Mouse (Mus musculus) MEL (cell line): ENCODE measurements around the gene Unc93b1. TPM values are rescaled to one million over a fixed set of nuclear protein-coding genes. Genes with fewer than 3 reads are reported as not detected.

Source experiments
- DNase-seq: peaks from one replicate; pipeline ENCODE4 v3.0.0; 2011; ENCODE audit warnings: low read depth, low spot score
- H3K27ac ChIP-seq: 2 replicates; pipeline ENCODE4 v1.5.1; 2012; ENCODE audit warnings: low read depth, mild to moderate bottlenecking, control low read depth, low read length, moderate library complexity; ENCODE audit not compliant: control insufficient read depth
- H3K27me3 ChIP-seq, 2 experiments: fragments of 150-350 bp in 1 of 2; sonication (generic) in 1 of 2; 2 replicates each; pipeline ENCODE4 v1.6.1; 2012; ENCODE audit warnings: low read length in 2 of 2, mild to moderate bottlenecking in 2 of 2, improper control_type of control experiment in 1 of 2, moderate library complexity in 1 of 2; ENCODE audit not compliant: insufficient read depth in 2 of 2, control insufficient read depth in 1 of 2
- H3K36me3 ChIP-seq, 2 experiments: 2 replicates each; pipeline ENCODE4 v1.6.1; 2012 to 2014; ENCODE audit warnings: low read length in 2 of 2, improper control_type of control experiment in 1 of 2, inconsistent platforms in 1 of 2, mild to moderate bottlenecking in 1 of 2; ENCODE audit not compliant: insufficient read depth in 2 of 2, control insufficient read depth in 1 of 2
- H3K4me1 ChIP-seq, 2 experiments: fragments of 150-350 bp in 1 of 2; sonication (generic) in 1 of 2; 2 replicates each; pipeline ENCODE4 v1.6.1; 2012; ENCODE audit warnings: low read length in 2 of 2, improper control_type of control experiment in 1 of 2, mild to moderate bottlenecking in 1 of 2; ENCODE audit not compliant: insufficient read depth in 2 of 2, control insufficient read depth in 1 of 2
- H3K4me3 ChIP-seq, 2 experiments: fragments of 150-350 bp in 1 of 2; sonication (generic) in 1 of 2; 2 replicates each; pipeline ENCODE4 v1.5.1; 2012; ENCODE audit warnings: low read depth in 2 of 2, low read length in 2 of 2, mild to moderate bottlenecking in 2 of 2, moderate library complexity in 2 of 2, control low read depth in 1 of 2, improper control_type of control experiment in 1 of 2; ENCODE audit not compliant: control insufficient read depth in 1 of 2, insufficient read depth in 1 of 2
- H3K79me2 ChIP-seq: 2 replicates; pipeline ENCODE4 v1.6.1; 2012; ENCODE audit warnings: mild to moderate bottlenecking, low read length, moderate library complexity; ENCODE audit not compliant: control insufficient read depth, poor library complexity, insufficient read depth
- H3K9ac ChIP-seq: 2 replicates; pipeline ENCODE4 v1.6.1; 2012; ENCODE audit warnings: low read depth, mild to moderate bottlenecking, control low read depth, low read length, moderate library complexity; ENCODE audit not compliant: control insufficient read depth, poor library complexity, severe bottlenecking
- H3K9me3 ChIP-seq: fragments of 150-350 bp; sonication (generic); replicated peaks from 2 replicates; pipeline ENCODE4 v1.6.1; 2012; ENCODE audit warnings: mild to moderate bottlenecking, low read length, improper control_type of control experiment, moderate library complexity; ENCODE audit not compliant: insufficient read depth
- BHLHE40 ChIP-seq: IDR thresholded peaks from 2 replicates; pipeline ENCODE4 v1.6.1; 2012; ENCODE audit warnings: low read depth, mild to moderate bottlenecking, inconsistent platforms, low read length, improper control_type of control experiment, borderline replicate concordance
- CHD1 ChIP-seq: IDR thresholded peaks from 2 replicates; pipeline ENCODE4 v1.6.1; 2012; ENCODE audit warnings: low read depth, mild to moderate bottlenecking, inconsistent platforms, low read length, improper control_type of control experiment
- CHD2 ChIP-seq: IDR thresholded peaks from 2 replicates; pipeline ENCODE4 v1.6.1; 2011; ENCODE audit warnings: low read length, improper control_type of control experiment
- CTCF ChIP-seq, 3 experiments: IDR thresholded peaks in 2 of 3; conservative IDR thresholded peaks in 1 of 3; 2 replicates each; pipeline ENCODE4 v1.5.1; 2011 to 2012; ENCODE audit warnings: low read length in 3 of 3, low read depth in 2 of 3, mild to moderate bottlenecking in 2 of 3, improper control_type of control experiment in 1 of 3, inconsistent platforms in 1 of 3, mixed read lengths in 1 of 3, moderate library complexity in 1 of 3; ENCODE audit not compliant: control insufficient read depth in 1 of 3, insufficient read depth in 1 of 3, poor library complexity in 1 of 3, severe bottlenecking in 1 of 3
- E2F4 ChIP-seq: IDR thresholded peaks from 2 replicates; pipeline ENCODE4 v1.6.1; 2011; ENCODE audit warnings: low read depth, low read length, improper control_type of control experiment, borderline replicate concordance
- ELF1 ChIP-seq: IDR thresholded peaks from 2 replicates; pipeline ENCODE4 v1.6.1; 2014; ENCODE audit warnings: low read depth, mild to moderate bottlenecking, inconsistent platforms, low read length, improper control_type of control experiment, moderate library complexity
- EP300 ChIP-seq, 2 experiments: IDR thresholded peaks; 2 replicates each; pipeline ENCODE4 v1.6.1; 2011; ENCODE audit warnings: improper control_type of control experiment in 2 of 2, low read length in 2 of 2, low read depth in 1 of 2, mild to moderate bottlenecking in 1 of 2
- GABPA ChIP-seq: IDR thresholded peaks from 2 replicates; pipeline ENCODE4 v1.6.1; 2012; ENCODE audit warnings: low read depth, mild to moderate bottlenecking, inconsistent platforms, low read length, improper control_type of control experiment, moderate library complexity
- GATA1 ChIP-seq: IDR thresholded peaks from 2 replicates; pipeline ENCODE4 v1.6.1; 2011; ENCODE audit warnings: low read depth, low read length, improper control_type of control experiment
- JUND ChIP-seq: IDR thresholded peaks from 2 replicates; pipeline ENCODE4 v1.6.1; 2011; ENCODE audit warnings: low read depth, mild to moderate bottlenecking, improper control_type of control experiment, low read length
- KAT2A ChIP-seq: conservative IDR thresholded peaks from 2 replicates; pipeline ENCODE4 v1.6.1; 2012; ENCODE audit warnings: low read depth, low read length, improper control_type of control experiment, inconsistent platforms
- MAFK ChIP-seq: IDR thresholded peaks from 2 replicates; pipeline ENCODE4 v1.6.1; 2011; ENCODE audit warnings: low read depth, mild to moderate bottlenecking, low read length, improper control_type of control experiment, borderline replicate concordance
- MAX ChIP-seq: IDR thresholded peaks from 2 replicates; pipeline ENCODE4 v1.6.1; 2011; ENCODE audit warnings: low read length, improper control_type of control experiment
- MEF2A ChIP-seq: IDR thresholded peaks from 2 replicates; pipeline ENCODE4 v1.6.1; 2014; ENCODE audit warnings: low read depth, mild to moderate bottlenecking, inconsistent platforms, low read length, improper control_type of control experiment; ENCODE audit not compliant: poor library complexity, insufficient replicate concordance, severe bottlenecking; ENCODE audit errors: extremely low read depth
- MXI1 ChIP-seq: IDR thresholded peaks from 2 replicates; pipeline ENCODE4 v1.6.1; 2011; ENCODE audit warnings: mild to moderate bottlenecking, low read depth, low read length, improper control_type of control experiment
- MYC ChIP-seq: IDR thresholded peaks from 2 replicates; pipeline ENCODE4 v1.6.1; 2011; ENCODE audit warnings: low read depth, mild to moderate bottlenecking, low read length, improper control_type of control experiment, moderate library complexity
- NELFE ChIP-seq: IDR thresholded peaks from 2 replicates; pipeline ENCODE4 v1.6.1; 2011; ENCODE audit warnings: low read depth, low read length, improper control_type of control experiment
- NRF1 ChIP-seq: IDR thresholded peaks from 2 replicates; pipeline ENCODE4 v1.6.1; 2014; ENCODE audit warnings: low read depth, mild to moderate bottlenecking, inconsistent platforms, low read length, improper control_type of control experiment, moderate library complexity; ENCODE audit not compliant: poor library complexity, insufficient read depth, severe bottlenecking
- POLR2AphosphoS2 ChIP-seq: IDR thresholded peaks from 2 replicates; pipeline ENCODE4 v1.6.1; 2011; ENCODE audit warnings: low read length, improper control_type of control experiment
- POLR2AphosphoS5 ChIP-seq: IDR thresholded peaks from 2 replicates; pipeline ENCODE4 v1.6.1; 2012; ENCODE audit warnings: low read depth, borderline replicate concordance, mild to moderate bottlenecking, inconsistent platforms, low read length, moderate library complexity, mixed read lengths
- RAD21 ChIP-seq: IDR thresholded peaks from 2 replicates; pipeline ENCODE4 v1.6.1; 2011; ENCODE audit warnings: mild to moderate bottlenecking, low read depth, low read length, improper control_type of control experiment
- SMC3 ChIP-seq: IDR thresholded peaks from 2 replicates; pipeline ENCODE4 v1.6.1; 2011; ENCODE audit warnings: low read depth, low read length, improper control_type of control experiment
- UBTF ChIP-seq: IDR thresholded peaks from 2 replicates; pipeline ENCODE4 v1.6.1; 2012; ENCODE audit warnings: low read depth, mild to moderate bottlenecking, inconsistent platforms, low read length, improper control_type of control experiment, moderate library complexity, borderline replicate concordance; ENCODE audit not compliant: insufficient read depth
- USF1 ChIP-seq: IDR thresholded peaks from 2 replicates; pipeline ENCODE4 v1.6.1; 2014; ENCODE audit warnings: low read depth, mild to moderate bottlenecking, inconsistent platforms, low read length, improper control_type of control experiment, moderate library complexity
- USF2 ChIP-seq, 2 experiments: IDR thresholded peaks; 2 replicates each; pipeline ENCODE4 v1.6.1; 2011 to 2012; ENCODE audit warnings: improper control_type of control experiment in 2 of 2, low read length in 2 of 2, borderline replicate concordance in 1 of 2, inconsistent platforms in 1 of 2, low read depth in 1 of 2, mild to moderate bottlenecking in 1 of 2; ENCODE audit not compliant: insufficient read depth in 1 of 2
- ZKSCAN1 ChIP-seq: IDR thresholded peaks from 2 replicates; pipeline ENCODE4 v1.6.1; 2012; ENCODE audit warnings: low read depth, mild to moderate bottlenecking, inconsistent platforms, low read length, improper control_type of control experiment, moderate library complexity
- ZNF384 ChIP-seq: IDR thresholded peaks from 2 replicates; pipeline ENCODE4 v1.6.1; 2012; ENCODE audit warnings: low read depth, mild to moderate bottlenecking, inconsistent platforms, low read length, improper control_type of control experiment
- polyA plus RNA-seq, 2 experiments: library from polyadenylated mRNA; stranded (reverse) in 1 of 2; unstranded in 1 of 2; fragments of >175 nt in 1 of 2; fragments of >200 nt in 1 of 2; gene quantifications; 2 replicates each; pipeline versions ENCODE4 v1.2.1 to v1.2.4; 2012; ENCODE audit warnings: low replicate concordance in 2 of 2, low read depth in 1 of 2; ENCODE audit not compliant: insufficient read length in 2 of 2, insufficient read depth in 1 of 2, missing spikeins in 1 of 2
- total RNA-seq: library from RNA; depleted of rRNA; stranded (reverse); fragments of 300-350 nt; gene quantifications from 2 replicates; pipeline ENCODE4 v1.2.3, GENCODE M21; 2012

The Unc93b1 gene
- total and polyA plus RNA-seq, 3 experiments: 4.7 to 8.2 TPM; not detected in 1

GRCm38 (mm10) chr19:3991562-3991961 is 56.6 kb downstream of the Unc93b1 start:
- H3K4me3 ChIP-seq: no peak overlapping the region
- H3K79me2 ChIP-seq: no peaks in the 10 kb centered on the region
- peaks cover 3 to 8% of the 10 kb centered on the region in 2 experiments for H3K27me3 ChIP-seq
- DNase-seq: no peak
- H3K36me3 ChIP-seq: no peaks in the 10 kb centered on the region; a peak in 1 of 4 replicates
- H3K27ac ChIP-seq: no peak overlapping the region
- H3K9ac ChIP-seq: no peak overlapping the region
- TF ChIP-seq NELFE (no peak), MXI1 (no peak), NRF1 (no peak), GATA1 (no peak), POLR2AphosphoS5 (no peak), ZNF384 (no peak), CHD1 (no peak), ELF1 (no peak), MYC (no peak), MEF2A (no peak), BHLHE40 (no peak), E2F4 (no peak), SMC3 (no peak), ZKSCAN1 (no peak)
- TF ChIP-seq, all 39 proteins: peak for 0
- Histone ChIP-seq H3K9me3 (no peaks in the 10 kb centered on the region), H3K4me1 (peaks cover 0 to 6% of the 10 kb centered on the region in 2 experiments; a peak in 2 of 4 replicates)

GRCm38 (mm10) chr19:3991966-3992365 is 57.0 kb downstream of the Unc93b1 start:
- no peak for DNase-seq
- TF ChIP-seq ZNF384: no peak
- TF ChIP-seq MAX: no peak
- TF ChIP-seq GATA1: no peak
- no peak for TF ChIP-seq KAT2A
- TF ChIP-seq USF2 (IDR thresholded peaks at IDR 0.05; ENCODE audit: borderline replicate concordance in 1 of 2, insufficient read depth in 1 of 2, low read depth in 1 of 2, low read length in 2 of 2): no peak
- no peak for TF ChIP-seq RAD21
- no peak for TF ChIP-seq UBTF
- no peak for TF ChIP-seq SMC3
- no peak for TF ChIP-seq EP300 (IDR thresholded peaks at IDR 0.05; ENCODE audit: low read depth in 1 of 2, low read length in 2 of 2)
- no peak for TF ChIP-seq MEF2A
- TF ChIP-seq CHD2: no peak
- TF ChIP-seq MAFK: no peak
- no peak for TF ChIP-seq MXI1
- TF ChIP-seq POLR2AphosphoS2: no peak
- TF ChIP-seq CTCF (IDR thresholded peaks at IDR 0.05 in 2 of 3, conservative IDR thresholded peaks at IDR 0.05 in 1 of 3; ENCODE audit: control insufficient read depth in 1 of 3, insufficient read depth in 1 of 3, low read depth in 2 of 3, low read length in 3 of 3, poor library complexity in 1 of 3, severe bottlenecking in 1 of 3): no peak
- TF ChIP-seq USF1: no peak
- no peak for TF ChIP-seq JUND
- no peak for TF ChIP-seq GABPA
- TF ChIP-seq CHD1: no peak
- no peak for TF ChIP-seq E2F4
- H3K9ac ChIP-seq: no peak overlapping the region
- H3K27me3 ChIP-seq: peaks cover 3 to 8% of the 10 kb centered on the region in 2 experiments
- H3K4me3 ChIP-seq: no peak overlapping the region
- no peaks in the 10 kb centered on the region for H3K79me2 ChIP-seq
- no peaks in the 10 kb centered on the region for H3K36me3 ChIP-seq
- peaks cover 0 to 2% of the 10 kb centered on the region in 2 experiments; a peak in 2 of 4 replicates for H3K4me1 ChIP-seq
- H3K27ac ChIP-seq: no peak overlapping the region
- no peaks in the 10 kb centered on the region for H3K9me3 ChIP-seq
